Mouse (Mus musculus) kidney, postnatal 36 days (tissue): ENCODE data around the gene Zfp768.

Source experiments
- DNase-seq, 2 experiments: peaks; one replicate each; pipeline ENCODE4 v3.0.0; 2021 to 2022; ENCODE audit warnings: mixed read lengths in 2 of 2

The Zfp768 gene

DNA sequence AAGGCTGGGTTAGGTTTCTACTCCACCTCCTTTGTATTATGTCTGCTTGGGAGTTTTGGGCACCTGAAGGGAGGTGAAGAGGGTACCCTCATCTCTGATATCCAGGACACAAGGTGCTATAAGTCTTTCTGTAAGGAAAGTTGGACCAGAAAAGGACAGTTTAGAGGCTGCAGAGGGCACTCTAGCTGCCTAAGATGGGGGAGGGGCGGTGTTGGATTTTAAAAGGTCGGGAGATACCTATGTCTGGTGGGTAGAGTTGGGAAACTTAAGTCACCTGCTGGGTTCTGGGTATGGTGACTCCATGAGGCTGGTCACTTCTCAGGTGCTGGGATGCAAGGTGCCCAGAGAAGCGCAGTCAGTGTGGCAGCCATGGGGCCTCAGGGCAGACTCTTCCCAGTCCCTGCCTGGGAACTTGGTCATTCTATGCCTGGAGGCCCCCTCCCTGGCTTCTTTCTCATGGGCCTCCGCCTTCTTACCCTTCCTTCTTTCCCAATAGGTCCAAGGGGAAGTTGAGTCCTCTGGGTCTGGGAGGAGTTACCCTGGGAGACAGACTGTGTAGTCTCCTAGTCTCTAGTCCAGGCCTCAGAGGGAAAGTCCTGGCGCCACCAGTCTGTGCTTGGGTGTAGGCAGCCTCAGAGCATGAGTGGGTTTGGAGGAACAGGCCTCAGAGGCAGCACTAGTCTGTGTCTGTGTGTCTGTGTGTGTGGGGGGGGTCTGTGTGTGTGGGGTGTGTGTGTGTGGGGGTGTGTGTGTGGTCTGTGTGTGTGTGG, 48.4 kb downstream of the Zfp768 start:
- DNase-seq = no peak

GRCm38 (mm10) chr7:127296098-127296497, 49.3 kb downstream of the Zfp768 start, which contains the start of gene Itgal:
Gene Itgal (plus strand): TSS chr7:127296260.
- DNase-seq = no peak
